Mouse (Mus musculus): ENCODE results near the gene Calcoco2.

GRCm38 (mm10) chr11:96058309-96058708, 53.5 kb downstream of the Calcoco2 start:
- TF ChIP-seq POLR2A (IDR thresholded peaks at IDR 0.05; ENCODE audit: control insufficient read depth in 1 of 2, insufficient read depth in 1 of 2, low read depth in 1 of 2, low read length in 2 of 2, poor library complexity in 1 of 2) (no peak), CTCF (IDR thresholded peaks at IDR 0.05 in 2 of 3, conservative IDR thresholded peaks at IDR 0.05 in 1 of 3; ENCODE audit: control insufficient read depth in 1 of 3, insufficient read depth in 1 of 3, low read depth in 2 of 3, low read length in 3 of 3, poor library complexity in 1 of 3, severe bottlenecking in 1 of 3) (no peak), MYC (IDR thresholded peaks at IDR 0.05; ENCODE audit: low read depth, low read length) (no peak), EP300 (IDR thresholded peaks at IDR 0.05; ENCODE audit: low read depth in 1 of 2, low read length in 2 of 2) (no peak), CHD1 (IDR thresholded peaks at IDR 0.05; ENCODE audit: low read depth, low read length) (no peak), RAD21 (IDR thresholded peaks at IDR 0.05; ENCODE audit: low read depth, low read length) (no peak), CHD2 (IDR thresholded peaks at IDR 0.05; ENCODE audit: low read length) (no peak), GABPA (IDR thresholded peaks at IDR 0.05; ENCODE audit: low read depth, low read length) (no peak), KAT2A (conservative IDR thresholded peaks at IDR 0.05; ENCODE audit: low read depth, low read length) (no peak), GATA1 (IDR thresholded peaks at IDR 0.05; ENCODE audit: low read depth, low read length) (no peak), USF2 (IDR thresholded peaks at IDR 0.05; ENCODE audit: borderline replicate concordance in 1 of 2, insufficient read depth in 1 of 2, low read depth in 1 of 2, low read length in 2 of 2) (no peak), UBTF (IDR thresholded peaks at IDR 0.05; ENCODE audit: borderline replicate concordance, insufficient read depth, low read depth, low read length) (no peak)
